Mouse (Mus musculus) stomach, postnatal 0 days (tissue): ENCODE results near the gene Gbe1. TPM values are rescaled to one million over a fixed set of nuclear protein-coding genes. Genes with fewer than 3 reads are reported as not detected.

ENCODE experiments used
- ATAC-seq: fragments of 200-750 bp; cut with Nextera tagmentation; 2 replicates; pipeline ENCODE4 v1.8.0; 2017; ENCODE audit not compliant: low FRiP score, low TSS enrichment
- DNase-seq: peaks from one replicate; pipeline ENCODE4 v3.0.0-alpha.2; 2016; ENCODE audit warnings: low spot score
- H3K27ac ChIP-seq: fragments of 300-500 bp; sonication (generic); replicated peaks from 2 replicates; pipeline ENCODE4 v1.5.1; 2014; ENCODE audit warnings: mild to moderate bottlenecking, control low read depth
- H3K27me3 ChIP-seq: fragments of 300-500 bp; sonication (generic); 2 replicates; pipeline ENCODE4 v1.6.1; 2014; ENCODE audit warnings: low read length; ENCODE audit not compliant: control insufficient read depth, insufficient read depth
- H3K36me3 ChIP-seq: fragments of 300-500 bp; sonication (generic); 2 replicates; pipeline ENCODE4 v1.6.1; 2014; ENCODE audit warnings: low read length, mixed read lengths; ENCODE audit not compliant: control insufficient read depth, insufficient read depth
- H3K4me1 ChIP-seq: fragments of 300-500 bp; sonication (generic); replicated peaks from 2 replicates; pipeline ENCODE4 v1.6.1; 2014; ENCODE audit warnings: antibody characterized with exemption; ENCODE audit not compliant: control insufficient read depth, insufficient read depth
- H3K4me2 ChIP-seq: fragments of 300-500 bp; sonication (generic); replicated peaks from 2 replicates; pipeline ENCODE4 v1.6.1; 2014; ENCODE audit warnings: low read depth, mild to moderate bottlenecking, control low read depth, moderate library complexity
- H3K4me3 ChIP-seq: fragments of 300-500 bp; sonication (generic); 2 replicates; pipeline ENCODE4 v1.5.1; 2014; ENCODE audit warnings: low read depth, low read length, control low read depth
- H3K9ac ChIP-seq: fragments of 300-500 bp; sonication (generic); 2 replicates; pipeline ENCODE4 v1.6.1; 2014; ENCODE audit warnings: mild to moderate bottlenecking, low read length, control low read depth, mixed read lengths
- H3K9me3 ChIP-seq: fragments of 300-500 bp; sonication (generic); 2 replicates; pipeline ENCODE4 v1.6.1; 2016; ENCODE audit warnings: low read length; ENCODE audit not compliant: control insufficient read depth
- CTCF ChIP-seq: IDR thresholded peaks from 2 replicates; pipeline ENCODE4 v1.5.1; 2016; ENCODE audit warnings: antibody characterized with exemption, low read depth, mild to moderate bottlenecking, moderate library complexity
- EP300 ChIP-seq: optimal IDR thresholded peaks from 2 replicates; pipeline ENCODE3; 2016; ENCODE audit warnings: antibody characterized with exemption
- WGBS: fragments of 180-500 bp; shearing (Covaris S2); extraction: QIAGEN DNeasy Blood & Tissue Kit; methylation state at CpG from one replicate; pipeline ENCODE4 v1.1.7; 2014; 5-methylcytosine and 5-hydroxymethylcytosine counted together
- polyA plus RNA-seq: library from polyadenylated mRNA; unstranded; fragments of >200 nt; fragmentation: Nextera tagmentation; extraction: Ambion mirVana; gene quantifications from 2 replicates; pipeline ENCODE4 v1.2.1, GENCODE M21; 2015

Gbe1 gene
- polyA plus RNA-seq, 1 experiment from 2014 or later = 16.6 TPM

GRCm38 (mm10) chr16:70585964-70586363 lies 272.2 kb downstream of the Gbe1 start:
- H3K9ac ChIP-seq = no peak overlapping the region
- no peaks in the 10 kb centered on the region for H3K36me3 ChIP-seq
- no peak for ATAC-seq
- no peak overlapping the region for H3K27ac ChIP-seq
- no peaks in the 10 kb centered on the region for H3K9me3 ChIP-seq
- H3K4me2 ChIP-seq = no peak overlapping the region
- H3K4me1 ChIP-seq = no peaks in the 10 kb centered on the region
- WGBS = 71% methylated on average over 7 of the region's 7 CpGs
- H3K4me3 ChIP-seq = no peak overlapping the region
- H3K27me3 ChIP-seq = no peaks in the 10 kb centered on the region
- DNase-seq = no peak
- no peak for TF ChIP-seq CTCF
- no peak for TF ChIP-seq EP300

- DNase-seq = no peak
- TF ChIP-seq EP300 = no peak
- no peak for TF ChIP-seq CTCF
- no peaks in the 10 kb centered on the region for H3K36me3 ChIP-seq
- no peak overlapping the region for H3K27ac ChIP-seq
- H3K4me1 ChIP-seq = no peaks in the 10 kb centered on the region
- H3K4me2 ChIP-seq = no peak overlapping the region
- ATAC-seq = no peak
- WGBS = 79% methylated on average over 3 of the region's 3 CpGs
- H3K4me3 ChIP-seq = no peak overlapping the region
- no peaks in the 10 kb centered on the region for H3K9me3 ChIP-seq
- H3K9ac ChIP-seq = no peak overlapping the region
- H3K27me3 ChIP-seq = no peaks in the 10 kb centered on the region
These were observed 288.6 kb downstream of the Gbe1 start for GRCm38 (mm10) chr16:70602326-70602725.

- Histone ChIP-seq H3K36me3 (no peaks in the 10 kb centered on the region), H3K27ac (no peak overlapping the region), H3K9me3 (no peaks in the 10 kb centered on the region), H3K27me3 (no peaks in the 10 kb centered on the region), H3K9ac (no peak overlapping the region), H3K4me2 (no peak overlapping the region), H3K4me3 (no peak overlapping the region), H3K4me1 (no peaks in the 10 kb centered on the region)
- DNase-seq (no peak), ATAC-seq (no peak)
- no peak for TF ChIP-seq CTCF
- no peak for TF ChIP-seq EP300
- WGBS = 71% methylated on average over 2 of the region's 2 CpGs
These were observed 294.6 kb downstream of the Gbe1 start for GRCm38 (mm10) chr16:70608358-70608757.

- DNase-seq (no peak), ATAC-seq (no peak)
- Histone ChIP-seq H3K36me3 (no peaks in the 10 kb centered on the region), H3K27ac (no peak overlapping the region), H3K4me1 (no peaks in the 10 kb centered on the region), H3K4me3 (no peak overlapping the region), H3K9me3 (no peaks in the 10 kb centered on the region), H3K27me3 (no peaks in the 10 kb centered on the region), H3K4me2 (no peak overlapping the region), H3K9ac (no peak overlapping the region)
- no peak for TF ChIP-seq EP300
- no peak for TF ChIP-seq CTCF
- 87% methylated on average over 1 of the region's 1 CpGs for WGBS
These were observed 303.9 kb downstream of the Gbe1 start for GRCm38 (mm10) chr16:70617691-70618090.

- Histone ChIP-seq H3K4me2 (no peak overlapping the region), H3K4me1 (no peaks in the 10 kb centered on the region), H3K9ac (no peak overlapping the region), H3K36me3 (no peaks in the 10 kb centered on the region), H3K4me3 (no peak overlapping the region), H3K27ac (no peak overlapping the region), H3K27me3 (no peaks in the 10 kb centered on the region), H3K9me3 (no peaks in the 10 kb centered on the region)
- TF ChIP-seq CTCF (no peak), EP300 (no peak)
- ATAC-seq (no peak), DNase-seq (no peak)
- WGBS = 85% methylated on average over 3 of the region's 3 CpGs
These were observed 304.4 kb downstream of the Gbe1 start for GRCm38 (mm10) chr16:70618168-70618567.
